Mouse (Mus musculus) stomach, embryonic 15.5 days (tissue): ENCODE measurements around the gene Htr3b. TPM values are rescaled to one million over a fixed set of nuclear protein-coding genes. Genes with fewer than 3 reads are reported as not detected.
"Not testable (repeated sequence)": the region's sequence is repeated elsewhere in the genome, so short reads cannot be mapped to it uniquely, and the experiment has no call there.

ENCODE experiments used
- ATAC-seq: fragments of 200-750 bp; cut with Nextera tagmentation; 2 replicates; pipeline ENCODE4 v1.8.0; 2017; ENCODE audit warnings: low read depth, moderate number of reproducible peaks, moderate TSS enrichment; ENCODE audit not compliant: insufficient read depth, low FRiP score
- H3K27ac ChIP-seq: fragments of 300-500 bp; sonication (generic); 2 replicates; pipeline ENCODE4 v1.5.1; 2015; ENCODE audit warnings: mild to moderate bottlenecking, inconsistent platforms
- H3K27me3 ChIP-seq: fragments of 300-500 bp; sonication (generic); replicated peaks from 2 replicates; pipeline ENCODE4 v1.6.1; 2015; ENCODE audit warnings: inconsistent platforms
- H3K36me3 ChIP-seq: fragments of 300-500 bp; sonication (generic); 2 replicates; pipeline ENCODE4 v1.6.1; 2015; ENCODE audit warnings: inconsistent platforms
- H3K4me1 ChIP-seq: fragments of 300-500 bp; sonication (generic); 2 replicates; pipeline ENCODE4 v1.6.1; 2015; ENCODE audit warnings: inconsistent platforms
- H3K4me2 ChIP-seq: fragments of 300-500 bp; sonication (generic); 2 replicates; pipeline ENCODE4 v1.6.1; 2015; ENCODE audit warnings: mild to moderate bottlenecking, inconsistent platforms
- H3K4me3 ChIP-seq: fragments of 300-500 bp; sonication (generic); replicated peaks from 2 replicates; pipeline ENCODE4 v1.5.1; 2015; ENCODE audit warnings: inconsistent platforms
- H3K9ac ChIP-seq: fragments of 300-500 bp; sonication (generic); 2 replicates; pipeline ENCODE4 v1.6.1; 2015; ENCODE audit warnings: inconsistent platforms
- H3K9me3 ChIP-seq: fragments of 300-500 bp; sonication (generic); 2 replicates; pipeline ENCODE4 v1.6.1; 2016; ENCODE audit warnings: inconsistent platforms
- WGBS: fragments of 180-500 bp; shearing (Covaris S2); methylation state at CpG from one replicate; pipeline ENCODE4 v1.1.7; 2015; 5-methylcytosine and 5-hydroxymethylcytosine counted together
- polyA plus RNA-seq: library from polyadenylated mRNA; unstranded; fragments of >200 nt; fragmentation: Nextera tagmentation; extraction: Ambion mirVana; gene quantifications from 2 replicates; pipeline ENCODE4 v1.2.1, GENCODE M21; 2015

The Htr3b gene
- 0.32 and 0.48 TPM in 2 replicates for polyA plus RNA-seq

GRCm38 (mm10) chr9:48964587-48965040 is at the start of gene Htr3b:
Gene Htr3b (minus strand): TSS chr9:48964990.
- Histone ChIP-seq H3K27ac (no peak within 1 kb of the TSS), H3K36me3 (no peaks in the 10 kb centered on the region), H3K9ac (no peak within 1 kb of the TSS), H3K9me3 (no peaks in the 10 kb centered on the region), H3K4me1 (no peaks in the 10 kb centered on the region), H3K4me2 (no peak within 1 kb of the TSS), H3K4me3 (no peak within 1 kb of the TSS), H3K27me3 (no peaks in the 10 kb centered on the region)
- WGBS = 60% methylated on average over 7 of the region's 7 CpGs
- ATAC-seq = no peak

- whole genome bisulfite sequencing = 91% methylated on average over 6 of the region's 6 CpGs
- Histone ChIP-seq H3K4me2 (no peak overlapping the region), H3K9ac (no peak overlapping the region), H3K27ac (no peak overlapping the region), H3K27me3 (no peaks in the 10 kb centered on the region), H3K36me3 (no peaks in the 10 kb centered on the region), H3K4me3 (no peak overlapping the region), H3K9me3 (no peaks in the 10 kb centered on the region), H3K4me1 (no peaks in the 10 kb centered on the region)
- no peak for ATAC-seq
These were observed 34.5 kb upstream of the Htr3b start for GRCm38 (mm10) chr9:48999256-48999655.

- no peak overlapping the region for H3K27ac ChIP-seq
- no peak for ATAC-seq
- H3K4me3 ChIP-seq = no peak overlapping the region
- H3K9me3 ChIP-seq = no peaks in the 10 kb centered on the region
- H3K27me3 ChIP-seq = no peaks in the 10 kb centered on the region
- H3K4me1 ChIP-seq = no peaks in the 10 kb centered on the region
- 97% methylated on average over 1 of the region's 1 CpGs for WGBS
- H3K36me3 ChIP-seq = no peaks in the 10 kb centered on the region
- H3K9ac ChIP-seq = no peak overlapping the region
- H3K4me2 ChIP-seq = no peak overlapping the region
These were observed 30.9 kb upstream of the Htr3b start for GRCm38 (mm10) chr9:48995735-48996134.

GRCm38 (mm10) chr9:48994779-48995178 is 30.0 kb upstream of the Htr3b start:
- no peaks in the 10 kb centered on the region for H3K4me1 ChIP-seq
- WGBS = 90% methylated on average over 7 of the region's 7 CpGs
- no peaks in the 10 kb centered on the region for H3K9me3 ChIP-seq
- H3K27ac ChIP-seq = no peak overlapping the region
- H3K4me2 ChIP-seq = no peak overlapping the region
- no peak for ATAC-seq
- H3K27me3 ChIP-seq = no peaks in the 10 kb centered on the region
- no peak overlapping the region for H3K9ac ChIP-seq
- no peak overlapping the region for H3K4me3 ChIP-seq
- H3K36me3 ChIP-seq = no peaks in the 10 kb centered on the region

GRCm38 (mm10) chr9:48991671-48992070 is 26.9 kb upstream of the Htr3b start:
- H3K27me3 ChIP-seq = no peaks in the 10 kb centered on the region
- H3K4me3 ChIP-seq = no peak overlapping the region
- peaks cover 7% of the 10 kb centered on the region for H3K4me1 ChIP-seq
- H3K9me3 ChIP-seq = no peaks in the 10 kb centered on the region
- no peak overlapping the region for H3K27ac ChIP-seq
- H3K36me3 ChIP-seq = no peaks in the 10 kb centered on the region
- ATAC-seq = no peak
- no peak overlapping the region for H3K9ac ChIP-seq
- WGBS = 80% methylated on average over 5 of the region's 5 CpGs
- H3K4me2 ChIP-seq = no peak overlapping the region

GRCm38 (mm10) chr9:48987201-48988101 is 22.7 kb upstream of the Htr3b start:
- H3K4me1 ChIP-seq = peaks cover 8% of the 10 kb centered on the region
- no peak overlapping the region; the same call in 1 of the 2 replicates for H3K4me3 ChIP-seq
- H3K36me3 ChIP-seq = no peaks in the 10 kb centered on the region
- whole genome bisulfite sequencing = 33% methylated on average over 12 of the region's 12 CpGs
- H3K9me3 ChIP-seq = no peaks in the 10 kb centered on the region
- H3K27me3 ChIP-seq = no peaks in the 10 kb centered on the region
- no peak for ATAC-seq
- peak overlapping the region; percentile 83 for H3K4me2 ChIP-seq
- H3K27ac ChIP-seq = no peak overlapping the region
- no peak overlapping the region for H3K9ac ChIP-seq

GRCm38 (mm10) chr9:48986616-48987141 is 21.9 kb upstream of the Htr3b start:
- H3K4me2 ChIP-seq = peak overlapping the region; percentile 83
- no peaks in the 10 kb centered on the region for H3K27me3 ChIP-seq
- ATAC-seq = no peak
- no peaks in the 10 kb centered on the region for H3K36me3 ChIP-seq
- H3K4me1 ChIP-seq = peaks cover 8% of the 10 kb centered on the region
- WGBS = 36% methylated on average over 7 of the region's 7 CpGs
- H3K9ac ChIP-seq = no peak overlapping the region
- H3K4me3 ChIP-seq = no peak overlapping the region; the same call in 1 of the 2 replicates
- H3K9me3 ChIP-seq = no peaks in the 10 kb centered on the region
- no peak overlapping the region for H3K27ac ChIP-seq

GRCm38 (mm10) chr9:48985708-48986088 is 20.9 kb upstream of the Htr3b start:
- H3K36me3 ChIP-seq = no peaks in the 10 kb centered on the region
- H3K4me1 ChIP-seq = peaks cover 8% of the 10 kb centered on the region
- ATAC-seq = no peak
- H3K27ac ChIP-seq = peak overlapping the region; percentile 69
- H3K4me3 ChIP-seq = peak overlapping the region; percentile 87
- peak overlapping the region; percentile 83 for H3K4me2 ChIP-seq
- no peaks in the 10 kb centered on the region for H3K27me3 ChIP-seq
- no peaks in the 10 kb centered on the region for H3K9me3 ChIP-seq
- WGBS = under 1% methylated on average over 20 of the region's 20 CpGs
- peak overlapping the region; percentile 65 for H3K9ac ChIP-seq

GRCm38 (mm10) chr9:48984845-48985707 is 20.3 kb upstream of the Htr3b start, which contains the start of gene Usp28:
Gene Usp28 (plus strand): TSS chr9:48985375.
- no peaks in the 10 kb centered on the region for H3K27me3 ChIP-seq
- peak within 1 kb of the TSS; percentile 83 for H3K4me2 ChIP-seq
- peak within 1 kb of the TSS; percentile 87 for H3K4me3 ChIP-seq
- peaks cover 8% of the 10 kb centered on the region for H3K4me1 ChIP-seq
- H3K9me3 ChIP-seq = no peaks in the 10 kb centered on the region
- H3K36me3 ChIP-seq = no peaks in the 10 kb centered on the region
- peak within 1 kb of the TSS; percentile 92 for H3K27ac ChIP-seq
- under 1% methylated on average over 92 of the region's 94 CpGs for WGBS
- H3K9ac ChIP-seq = peak within 1 kb of the TSS; percentile 65
- peak; percentile 92 for ATAC-seq

GRCm38 (mm10) chr9:48984320-48984844 is 19.6 kb upstream of the Htr3b start:
- WGBS = 20% methylated on average over 8 of the region's 8 CpGs
- H3K9ac ChIP-seq = peak overlapping the region; percentile 42; the same call in 1 of the 2 replicates

GRCm38 (mm10) chr9:48983801-48984200 is 19.0 kb upstream of the Htr3b start:
- not testable (repeated sequence) for H3K4me1 ChIP-seq, H3K9ac ChIP-seq, H3K27me3 ChIP-seq, H3K36me3 ChIP-seq, H3K4me2 ChIP-seq, H3K9me3 ChIP-seq, ATAC-seq, H3K27ac ChIP-seq
- H3K4me3 ChIP-seq = peak overlapping the region; percentile 87
- 94% methylated on average over 6 of the region's 6 CpGs for WGBS

More at GRCm38 (mm10) chr9:48984320-48984844, 19.6 kb upstream of the Htr3b start:
- peak overlapping the region; percentile 92 for H3K27ac ChIP-seq
- peaks cover 8% of the 10 kb centered on the region for H3K4me1 ChIP-seq
- no peaks in the 10 kb centered on the region for H3K27me3 ChIP-seq
- H3K36me3 ChIP-seq = no peaks in the 10 kb centered on the region
- H3K9me3 ChIP-seq = no peaks in the 10 kb centered on the region
- H3K4me3 ChIP-seq = peak overlapping the region; percentile 87
- peak overlapping the region; percentile 81 for H3K4me2 ChIP-seq
- 0 out of 2 replicates have a peak, but pooled peaks have one; percentile 2 for ATAC-seq
